Mouse (Mus musculus): ENCODE data around the gene Ang5. TPM values are rescaled to one million over a fixed set of nuclear protein-coding genes. Genes with fewer than 3 reads are reported as not detected.
"Not testable (repeated sequence)": the region's sequence is repeated elsewhere in the genome, so short reads cannot be mapped to it uniquely, and the experiment has no call there.

Ang5 gene
- not detected in 2 replicates for polyA plus RNA-seq (2016; fragmentation: Nextera tagmentation; extraction: Ambion mirVana)

DNA sequence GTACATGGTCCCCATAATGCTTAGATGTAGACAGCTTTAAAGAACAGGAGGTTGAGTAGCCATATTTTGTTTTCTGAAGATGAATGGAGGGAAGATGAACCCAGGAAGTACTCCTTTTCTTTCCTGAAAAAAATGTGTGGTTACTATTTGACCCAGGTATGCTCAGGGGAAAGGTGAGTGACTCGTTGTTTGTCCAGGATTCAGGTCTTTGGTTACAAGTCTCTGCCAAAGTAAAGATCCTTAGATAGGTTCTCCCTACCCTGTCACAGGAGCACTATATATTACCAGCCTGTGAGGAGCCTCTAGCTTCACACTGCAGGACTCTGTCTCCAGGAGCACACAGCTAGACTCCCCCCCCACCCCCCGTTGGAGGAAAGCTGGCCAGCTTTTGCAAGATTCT is at the start of gene Ang5:
Ang5 (plus strand) TSS at position 301 of the 400 bp plus-strand sequence.
- H3K27me3 ChIP-seq (ENCODE audit: low read depth, poor library complexity, severe bottlenecking); H3K27ac ChIP-seq; H3K4me1 ChIP-seq; H3K9me3 ChIP-seq (replicated peaks); H3K36me3 ChIP-seq; H3K4me3 ChIP-seq; DNase-seq (ENCODE audit: low spot score): not testable (repeated sequence)
- no CpG with 5 or more reads among the region's 2 CpGs for WGBS

DNA sequence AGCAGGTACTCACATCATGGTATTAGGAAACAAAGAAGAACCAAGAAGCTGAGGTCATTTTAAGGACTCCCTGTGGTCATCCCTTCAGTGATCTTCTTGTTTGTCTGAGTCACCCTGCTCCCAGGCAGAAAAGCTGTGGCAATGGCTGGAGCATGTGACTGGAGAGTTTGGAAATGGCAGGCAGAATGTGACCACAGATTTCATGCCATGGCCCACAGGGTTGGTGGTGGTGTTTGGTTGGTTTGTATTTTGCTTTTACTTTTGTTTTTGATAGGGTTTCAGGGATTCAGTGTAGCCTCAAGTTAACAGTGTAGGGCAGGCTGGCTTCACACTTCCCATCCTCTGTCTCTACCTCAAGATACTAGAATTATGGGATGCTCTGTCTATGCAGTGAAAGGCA is 38.7 kb upstream of the Ang5 start:
- not testable (repeated sequence) for H3K27ac ChIP-seq; H3K27me3 ChIP-seq (ENCODE audit: low read depth, poor library complexity, severe bottlenecking); DNase-seq (ENCODE audit: low spot score); H3K4me1 ChIP-seq; H3K9me3 ChIP-seq (replicated peaks); H3K4me3 ChIP-seq; H3K36me3 ChIP-seq

- H3K36me3 ChIP-seq; H3K4me3 ChIP-seq; DNase-seq (ENCODE audit: low spot score); H3K27me3 ChIP-seq (ENCODE audit: low read depth, poor library complexity, severe bottlenecking); H3K9me3 ChIP-seq (replicated peaks); H3K4me1 ChIP-seq; H3K27ac ChIP-seq: not testable (repeated sequence)
- WGBS: 80% methylated on average over 3 of the region's 3 CpGs
Measured at GRCm38 (mm10) chr14:43923459-43923858, 33.4 kb upstream of the Ang5 start, which contains the start of gene Ear10. TSS of gene Ear10 (minus strand) at chr14:43923559.

DNA sequence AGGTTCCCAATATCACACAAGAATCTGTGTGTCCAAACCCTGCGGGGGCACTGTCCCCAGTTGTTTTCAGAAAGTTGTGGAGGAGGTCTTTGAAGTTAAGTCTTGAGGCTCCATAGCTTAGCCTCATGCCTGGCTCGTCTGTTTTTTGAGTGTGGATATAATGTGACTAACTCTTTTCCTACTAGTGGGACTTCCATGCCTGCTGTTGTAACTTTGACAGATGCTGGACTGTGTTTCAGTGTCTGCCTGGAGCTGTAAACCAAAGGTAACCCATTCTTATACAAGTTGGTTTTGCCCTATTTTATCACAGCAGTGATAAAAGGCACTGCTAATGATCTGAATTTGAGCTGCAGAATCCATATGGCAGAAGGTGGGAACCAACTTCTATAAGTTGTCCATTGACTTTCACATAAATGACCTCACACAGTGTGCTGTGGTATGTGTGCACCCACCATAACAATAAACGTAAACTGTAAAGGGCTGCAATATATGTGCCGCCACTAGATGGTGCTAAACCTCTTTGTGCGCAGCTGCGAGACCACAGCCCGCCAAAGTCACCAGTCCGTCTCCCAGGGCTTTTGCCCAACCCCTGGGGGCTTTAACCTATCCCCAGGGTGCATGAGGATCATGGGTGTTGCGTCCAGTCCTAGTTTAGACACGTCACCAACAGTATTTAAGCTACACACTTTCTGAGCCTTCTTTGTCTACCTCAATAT is 32.0 kb upstream of the Ang5 start, which contains the start of gene Gm8113:
Gm8113 (plus strand) TSS at position 703 of the 716 bp plus-strand sequence.
- Histone ChIP-seq H3K4me3 (peak within 1 kb of the TSS; percentile 53), H3K27ac (peak within 1 kb of the TSS; percentile 89)
- 11% methylated on average over 10 of the region's 10 CpGs for WGBS
- H3K4me1 ChIP-seq; H3K36me3 ChIP-seq; H3K9me3 ChIP-seq (replicated peaks); H3K27me3 ChIP-seq (ENCODE audit: low read depth, poor library complexity, severe bottlenecking): not testable (repeated sequence)
- DNase-seq (ENCODE audit: low spot score): peak; percentile 86

DNA sequence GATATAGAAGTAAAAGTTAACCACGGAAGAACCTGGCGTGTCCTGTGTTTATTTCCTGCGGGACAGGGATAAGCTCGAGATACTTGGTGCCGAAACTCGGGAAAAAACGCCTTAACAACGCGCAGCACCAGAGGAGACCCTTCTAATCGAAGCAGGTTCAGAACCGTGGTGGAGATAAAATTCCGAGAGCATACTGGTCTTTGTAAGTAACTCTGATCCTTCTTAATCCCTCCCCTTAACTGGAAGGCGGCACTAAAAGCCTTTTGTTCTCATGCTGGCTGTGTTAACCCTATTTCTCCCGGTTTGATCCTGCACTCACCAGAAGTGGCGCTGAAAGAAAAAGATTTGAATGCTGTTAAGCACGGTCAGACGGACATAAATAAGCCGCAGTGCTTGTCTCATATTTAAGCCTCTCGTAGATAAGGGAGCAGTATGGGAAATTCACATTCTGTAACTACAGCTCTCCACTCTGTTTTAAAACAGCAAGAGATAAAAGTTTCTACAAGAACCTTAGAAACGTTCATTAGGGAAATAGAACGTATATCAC is 31.4 kb upstream of the Ang5 start:
- WGBS: 5% methylated on average over 21 of the region's 21 CpGs

DNA sequence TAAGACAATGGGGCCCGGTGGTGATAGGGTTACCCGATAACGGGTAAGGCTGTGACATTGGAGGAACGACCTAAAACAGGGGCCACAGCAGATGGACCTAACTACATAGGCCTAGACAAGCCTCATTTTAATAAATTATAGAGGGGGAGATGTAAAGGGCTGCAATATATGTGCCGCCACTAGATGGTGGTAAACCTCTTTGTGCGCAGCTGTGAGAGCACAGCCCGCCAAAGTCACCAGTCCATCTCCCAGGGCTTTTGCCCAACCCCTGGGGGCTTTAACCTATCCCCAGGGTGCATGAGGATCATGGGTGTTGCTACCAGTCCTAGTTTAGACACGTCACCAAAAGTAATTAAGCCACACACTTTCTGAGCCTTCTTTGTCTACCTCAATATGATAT is 23.9 kb upstream of the Ang5 start:
- H3K9me3 ChIP-seq (replicated peaks); H3K36me3 ChIP-seq; H3K4me1 ChIP-seq; H3K27ac ChIP-seq; H3K4me3 ChIP-seq; H3K27me3 ChIP-seq (ENCODE audit: low read depth, poor library complexity, severe bottlenecking): not testable (repeated sequence)
- DNase-seq (ENCODE audit: low spot score): peak; percentile 48
- 19% methylated on average over 8 of the region's 8 CpGs for WGBS

More for the DNA sequence above, 31.4 kb upstream of the Ang5 start:
- H3K27me3 ChIP-seq (ENCODE audit: low read depth, poor library complexity, severe bottlenecking); H3K9me3 ChIP-seq (replicated peaks); H3K4me1 ChIP-seq; H3K36me3 ChIP-seq: not testable (repeated sequence)
- peak overlapping the region; percentile 89 for H3K27ac ChIP-seq
- DNase-seq (ENCODE audit: low spot score): peak; percentile 45
- H3K4me3 ChIP-seq: peak overlapping the region; percentile 53

DNA sequence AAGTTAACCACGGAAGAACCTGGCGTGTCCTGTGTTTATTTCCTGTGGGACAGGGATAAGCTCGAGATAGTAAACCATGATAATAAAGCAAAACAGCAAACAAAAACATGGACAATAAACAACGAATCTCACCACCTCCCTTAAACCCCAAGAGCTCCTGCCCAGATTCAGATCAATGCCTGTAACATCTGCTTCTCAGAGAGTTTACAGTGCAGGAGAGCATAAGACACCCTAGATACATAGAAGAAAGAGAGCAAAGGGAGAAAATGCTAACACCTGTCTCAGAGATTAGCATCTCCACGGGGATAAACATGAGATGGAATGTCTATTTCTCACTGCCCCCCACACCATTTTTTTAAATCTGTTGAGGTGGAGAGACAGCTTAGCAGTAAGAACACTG is 23.5 kb upstream of the Ang5 start:
- not testable (repeated sequence) for DNase-seq (ENCODE audit: low spot score); H3K4me3 ChIP-seq; H3K27me3 ChIP-seq (ENCODE audit: low read depth, poor library complexity, severe bottlenecking); H3K36me3 ChIP-seq; H3K4me1 ChIP-seq; H3K27ac ChIP-seq; H3K9me3 ChIP-seq (replicated peaks)
- 59% methylated on average over 5 of the region's 5 CpGs for WGBS

- not testable (repeated sequence) for H3K4me3 ChIP-seq; H3K27ac ChIP-seq; H3K36me3 ChIP-seq; H3K27me3 ChIP-seq (ENCODE audit: low read depth, poor library complexity, severe bottlenecking); H3K9me3 ChIP-seq (replicated peaks); H3K4me1 ChIP-seq; DNase-seq (ENCODE audit: low spot score)
- WGBS: 76% methylated on average over 2 of the region's 2 CpGs
Measured at GRCm38 (mm10) chr14:43953382-43953781, 3.5 kb upstream of the Ang5 start.

- H3K4me1 ChIP-seq; H3K9me3 ChIP-seq (replicated peaks); H3K27ac ChIP-seq; H3K4me3 ChIP-seq; H3K27me3 ChIP-seq (ENCODE audit: low read depth, poor library complexity, severe bottlenecking); DNase-seq (ENCODE audit: low spot score); H3K36me3 ChIP-seq: not testable (repeated sequence)
- no CpG with 5 or more reads among the region's 1 CpGs for WGBS
Measured at GRCm38 (mm10) chr14:43955074-43955473, 1.8 kb upstream of the Ang5 start.

DNA sequence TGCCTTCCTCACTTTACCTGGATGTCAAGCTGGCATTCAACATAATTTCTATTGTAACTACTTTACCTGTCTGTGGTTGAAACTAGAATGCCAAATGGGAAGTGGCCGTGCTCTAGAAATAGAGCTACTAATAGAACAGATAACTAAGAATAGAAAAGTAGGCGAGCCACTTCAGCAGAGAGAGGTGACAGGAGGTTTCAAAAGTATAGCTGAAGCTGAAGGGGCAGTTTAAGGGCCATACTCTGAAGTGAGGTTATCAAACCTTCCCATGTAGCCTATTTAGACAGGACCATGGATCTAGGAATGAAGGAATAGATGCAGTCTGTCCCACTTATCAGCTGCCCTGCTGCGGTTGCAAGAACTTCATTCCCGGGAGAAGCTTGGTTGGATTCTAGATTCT is 26.6 kb downstream of the Ang5 start:
- Histone ChIP-seq H3K4me3 (no peak overlapping the region), H3K27ac (no peak overlapping the region), H3K36me3 (no peaks in the 10 kb centered on the region), H3K4me1 (no peaks in the 10 kb centered on the region), H3K27me3 (ENCODE audit: low read depth, poor library complexity, severe bottlenecking) (no peaks in the 10 kb centered on the region), H3K9me3 (replicated peaks) (no peaks in the 10 kb centered on the region)
- DNase-seq (ENCODE audit: low spot score): no peak
- 75% methylated on average over 4 of the region's 4 CpGs for WGBS

GRCm38 (mm10) chr14:43983897-43984296 is 27.0 kb downstream of the Ang5 start:
- under 1% methylated on average over 4 of the region's 4 CpGs for WGBS
- Histone ChIP-seq H3K27me3 (ENCODE audit: low read depth, poor library complexity, severe bottlenecking) (no peaks in the 10 kb centered on the region), H3K27ac (no peak overlapping the region), H3K4me3 (no peak overlapping the region), H3K36me3 (no peaks in the 10 kb centered on the region), H3K4me1 (no peaks in the 10 kb centered on the region), H3K9me3 (replicated peaks) (no peaks in the 10 kb centered on the region)
- peak; percentile 87 for DNase-seq (ENCODE audit: low spot score)

DNA sequence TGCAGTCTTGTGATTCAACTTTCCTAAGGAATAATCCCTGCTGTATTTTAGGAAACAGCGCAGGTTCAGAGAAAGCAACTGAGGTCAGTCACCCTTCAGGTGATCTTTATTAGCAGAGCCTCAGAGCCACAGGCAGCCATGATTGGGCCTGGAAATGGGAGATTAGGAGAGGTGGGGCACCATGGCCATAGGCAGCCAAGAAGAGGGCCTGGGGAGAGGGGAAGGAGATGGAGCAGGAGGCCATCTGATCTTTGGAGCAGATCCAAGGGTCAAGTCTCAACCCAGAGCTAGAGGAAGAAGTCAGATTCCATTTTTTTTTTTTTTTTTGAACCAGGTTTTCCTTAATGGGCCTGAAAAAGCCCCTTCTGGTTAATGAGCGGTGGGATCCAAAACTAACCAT is 29.3 kb downstream of the Ang5 start:
- Histone ChIP-seq H3K36me3 (no peaks in the 10 kb centered on the region), H3K27ac (no peak overlapping the region), H3K9me3 (replicated peaks) (no peaks in the 10 kb centered on the region), H3K4me1 (no peaks in the 10 kb centered on the region), H3K4me3 (no peak overlapping the region), H3K27me3 (ENCODE audit: low read depth, poor library complexity, severe bottlenecking) (no peaks in the 10 kb centered on the region)
- no peak for DNase-seq (ENCODE audit: low spot score)
- WGBS: 92% methylated on average over 2 of the region's 2 CpGs

- H3K4me1 ChIP-seq; H3K4me3 ChIP-seq; H3K9me3 ChIP-seq (replicated peaks); H3K36me3 ChIP-seq; H3K27me3 ChIP-seq (ENCODE audit: low read depth, poor library complexity, severe bottlenecking); H3K27ac ChIP-seq: not testable (repeated sequence)
- peak; percentile 75 for DNase-seq (ENCODE audit: low spot score)
- 25% methylated on average over 5 of the region's 5 CpGs for whole genome bisulfite sequencing
Measured at GRCm38 (mm10) chr14:43987404-43987803, 30.5 kb downstream of the Ang5 start.

All from limb, embryonic 10.5 days (tissue).